Mouse (Mus musculus) spleen, postnatal 36 days (tissue): ENCODE data around the gene Vwa7.

ENCODE experiments used
- DNase-seq, 2 experiments: peaks; one replicate each; pipeline ENCODE4 v3.0.0; 2022; ENCODE audit warnings: low spot score in 2 of 2, mixed read lengths in 1 of 2

Gene Vwa7

GRCm38 (mm10) chr17:35045807-35046680 is 29.7 kb downstream of the Vwa7 start:
- DNase-seq: no peak

- peak; percentile 96 to 97 for DNase-seq
Observed at GRCm38 (mm10) chr17:35046681-35047455, 30.5 kb downstream of the Vwa7 start, which contains the start of gene Msh5. Msh5 (minus strand) TSS chr17:35046745.

GRCm38 (mm10) chr17:35047688-35048087 is 31.3 kb downstream of the Vwa7 start:
- no peak for DNase-seq

- peak; percentile 72 to 78 for DNase-seq
Observed at GRCm38 (mm10) chr17:35048149-35048931, 32.0 kb downstream of the Vwa7 start.

- no peak for DNase-seq
Observed at GRCm38 (mm10) chr17:35048932-35049440, 32.6 kb downstream of the Vwa7 start.

GRCm38 (mm10) chr17:35049561-35050016 is 33.2 kb downstream of the Vwa7 start, which contains the start of gene Clic1:
Clic1 (plus strand) TSS chr17:35049966.
- peak; percentile 58 to 68 for DNase-seq

- DNase-seq: peak; percentile 84 to 86
Observed at GRCm38 (mm10) chr17:35050126-35050750, 33.9 kb downstream of the Vwa7 start.

GRCm38 (mm10) chr17:35051156-35052086 is 35.0 kb downstream of the Vwa7 start:
- DNase-seq: peak; percentile 88 to 90

GRCm38 (mm10) chr17:35052271-35052798 is 36.0 kb downstream of the Vwa7 start:
- DNase-seq: no peak

GRCm38 (mm10) chr17:35055691-35056495 is 39.5 kb downstream of the Vwa7 start:
- no peak for DNase-seq

GRCm38 (mm10) chr17:35057090-35057489 is 40.7 kb downstream of the Vwa7 start:
- no peak for DNase-seq

- no peak for DNase-seq
Observed at GRCm38 (mm10) chr17:35058316-35058715, 41.9 kb downstream of the Vwa7 start.

GRCm38 (mm10) chr17:35058911-35059892 is 42.8 kb downstream of the Vwa7 start, which contains the start of gene Ddah2:
Ddah2 (plus strand) TSS chr17:35059035.
- DNase-seq: peak; percentile 78 to 81

GRCm38 (mm10) chr17:35060071-35060470 is 43.7 kb downstream of the Vwa7 start:
- no peak for DNase-seq

- no peak for DNase-seq
Observed at GRCm38 (mm10) chr17:35060737-35061297, 44.4 kb downstream of the Vwa7 start.

GRCm38 (mm10) chr17:35061299-35061698 is 44.9 kb downstream of the Vwa7 start:
- no peak for DNase-seq

GRCm38 (mm10) chr17:35063466-35063865 is 47.1 kb downstream of the Vwa7 start:
- no peak for DNase-seq
